Mouse (Mus musculus) liver, embryonic 14.5 days (tissue): ENCODE measurements at regions not wholly inside any gene's neighbourhood (a gene's known extent, or its start where the extent isn't known, plus 50 kb on each side); places are given as distances from the start of the nearest gene placed in this dataset.

ENCODE experiments used
- CTCF ChIP-seq: IDR thresholded peaks from 2 replicates; pipeline ENCODE4 v1.5.1; 2016; ENCODE audit warnings: antibody characterized with exemption, low read depth, control low read depth
- EP300 ChIP-seq: IDR thresholded peaks from 2 replicates; pipeline ENCODE4 v1.6.1; 2016; ENCODE audit warnings: antibody characterized with exemption, low read depth

GRCm38 (mm10) chr2:159039916-159040315 is 245.3 kb downstream of the Dhx35 start:
- TF ChIP-seq CTCF (no peak), EP300 (no peak)
